Mouse (Mus musculus): ENCODE results near the gene Slc5a5. TPM values are rescaled to one million over a fixed set of nuclear protein-coding genes. Genes with fewer than 3 reads are reported as not detected.

Gene Slc5a5
- polyA plus RNA-seq, 1 experiment from 2014 or later: 1.9 TPM

GRCm38 (mm10) chr8:70862824-70863641 is 29.5 kb downstream of the Slc5a5 start, which contains the start of gene Kcnn1:
Kcnn1 (minus strand) TSS chr8:70863258.
- Histone ChIP-seq H3K27me3 (no peaks in the 10 kb centered on the region), H3K4me1 (replicated peaks) (peaks cover 56% of the 10 kb centered on the region), H3K36me3 (peaks cover 5% of the 10 kb centered on the region; the same call in 1 of the 2 replicates), H3K27ac (replicated peaks) (peak within 1 kb of the TSS; percentile 95), H3K4me3 (peak within 1 kb of the TSS; percentile 48), H3K4me2 (peak within 1 kb of the TSS; percentile 94), H3K9me3 (no peaks in the 10 kb centered on the region), H3K9ac (peak within 1 kb of the TSS; percentile 56)
- under 1% methylated on average over 55 of the region's 55 CpGs for WGBS
- no peak for ATAC-seq (ENCODE audit: low FRiP score, low read depth)

DNA sequence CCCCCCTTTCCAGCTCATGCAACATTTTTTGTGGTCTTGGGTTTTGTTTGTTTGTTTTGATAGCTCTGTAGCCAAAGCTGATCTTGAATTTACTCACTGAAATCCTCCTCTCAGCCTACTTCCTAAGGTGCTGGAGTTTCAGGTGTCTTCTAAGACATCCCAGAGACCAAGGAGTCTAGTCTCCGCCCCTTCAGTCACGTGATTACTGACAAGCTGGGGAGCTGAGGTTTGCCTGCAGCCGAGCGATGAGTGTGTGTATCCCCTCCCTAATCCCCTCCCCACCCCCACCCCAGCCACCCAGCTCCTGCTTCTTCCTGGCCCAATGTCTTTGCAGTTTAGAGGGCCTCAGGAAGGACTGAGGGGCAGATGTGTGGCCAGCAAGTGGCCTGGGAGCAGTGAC is 35.0 kb downstream of the Slc5a5 start:
- Histone ChIP-seq H3K9ac (no peak overlapping the region), H3K4me2 (peak overlapping the region; percentile 85), H3K27me3 (no peaks in the 10 kb centered on the region), H3K4me1 (replicated peaks) (peaks cover 43% of the 10 kb centered on the region), H3K4me3 (no peak overlapping the region), H3K27ac (replicated peaks) (no peak overlapping the region), H3K9me3 (no peaks in the 10 kb centered on the region), H3K36me3 (no peaks in the 10 kb centered on the region)
- no peak for ATAC-seq (ENCODE audit: low FRiP score, low read depth)
- WGBS: 14% methylated on average over 4 of the region's 4 CpGs

DNA sequence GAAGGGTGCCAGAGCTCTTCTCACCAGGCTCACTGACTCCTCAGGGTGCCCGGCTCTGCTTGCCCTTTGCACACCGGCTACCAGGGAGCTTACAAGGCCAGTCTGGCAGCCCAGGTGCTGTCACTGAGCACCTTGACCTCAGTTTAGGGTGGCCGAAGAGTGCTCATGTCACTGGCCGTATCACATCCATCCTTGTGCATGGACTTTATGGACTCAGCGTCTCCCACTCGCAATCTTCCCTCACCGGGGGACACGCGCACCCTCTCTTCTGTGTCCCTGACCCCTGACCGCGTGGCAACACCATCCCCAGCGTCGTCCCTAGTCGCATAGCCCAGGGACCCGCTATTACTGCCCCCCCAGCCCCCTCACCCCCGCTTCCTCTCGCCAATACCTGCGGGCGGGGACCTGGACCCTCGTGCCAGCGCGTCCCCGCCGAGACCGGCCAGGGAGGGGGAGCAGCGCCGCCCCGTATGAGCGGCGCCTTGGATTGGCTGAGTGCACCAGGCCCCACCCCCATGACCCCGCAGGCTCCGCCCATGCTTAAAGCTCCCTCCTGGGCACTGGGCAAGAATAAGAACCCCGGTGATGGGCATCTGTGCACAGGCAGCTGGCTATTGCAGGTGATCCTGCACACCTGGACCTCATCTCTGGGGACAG is 35.9 kb downstream of the Slc5a5 start:
- peaks cover 35% of the 10 kb centered on the region for H3K4me1 ChIP-seq (replicated peaks)
- no peaks in the 10 kb centered on the region for H3K9me3 ChIP-seq
- peak overlapping the region; percentile 53 for H3K9ac ChIP-seq
- peak overlapping the region; percentile 53 for H3K4me3 ChIP-seq
- ATAC-seq (ENCODE audit: low FRiP score, low read depth): peak; percentile 82
- no peaks in the 10 kb centered on the region for H3K27me3 ChIP-seq
- H3K4me2 ChIP-seq: peak overlapping the region; percentile 85
- WGBS: 7% methylated on average over 31 of the region's 33 CpGs
- H3K27ac ChIP-seq (replicated peaks): no peak overlapping the region
- no peaks in the 10 kb centered on the region for H3K36me3 ChIP-seq

DNA sequence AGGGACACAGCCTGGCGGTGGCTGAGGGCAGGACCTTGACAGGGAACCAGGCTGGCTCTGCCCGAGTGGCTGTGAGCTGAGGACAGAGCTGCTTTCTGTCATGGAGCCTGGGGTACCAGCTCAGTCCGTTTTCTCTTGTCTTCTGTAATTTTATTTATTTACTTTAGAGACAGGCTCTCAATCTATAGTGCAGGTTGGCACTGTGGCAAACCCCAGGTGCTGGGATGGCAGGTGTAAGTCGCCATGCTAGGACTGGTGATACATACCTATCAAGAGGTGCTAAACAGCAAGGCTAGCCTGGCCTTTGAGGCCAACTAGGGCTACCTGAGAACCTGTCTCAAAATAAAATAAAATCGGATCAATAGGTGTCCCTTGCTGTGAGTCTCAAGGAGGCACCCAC is 36.5 kb downstream of the Slc5a5 start:
- Histone ChIP-seq H3K36me3 (no peaks in the 10 kb centered on the region), H3K27me3 (no peaks in the 10 kb centered on the region), H3K9me3 (no peaks in the 10 kb centered on the region), H3K27ac (replicated peaks) (no peak overlapping the region), H3K9ac (no peak overlapping the region), H3K4me2 (peak overlapping the region; percentile 85), H3K4me1 (replicated peaks) (peaks cover 31% of the 10 kb centered on the region), H3K4me3 (no peak overlapping the region)
- 70% methylated on average over 5 of the region's 5 CpGs for WGBS
- no peak for ATAC-seq (ENCODE audit: low FRiP score, low read depth)

GRCm38 (mm10) chr8:70853863-70854262 is 38.7 kb downstream of the Slc5a5 start:
- Histone ChIP-seq H3K9ac (no peak overlapping the region), H3K4me3 (no peak overlapping the region), H3K4me1 (replicated peaks) (peaks cover 31% of the 10 kb centered on the region), H3K9me3 (no peaks in the 10 kb centered on the region), H3K27me3 (no peaks in the 10 kb centered on the region), H3K36me3 (no peaks in the 10 kb centered on the region), H3K27ac (replicated peaks) (no peak overlapping the region), H3K4me2 (no peak overlapping the region)
- whole genome bisulfite sequencing: 97% methylated on average over 2 of the region's 2 CpGs
- ATAC-seq (ENCODE audit: low FRiP score, low read depth): no peak

DNA sequence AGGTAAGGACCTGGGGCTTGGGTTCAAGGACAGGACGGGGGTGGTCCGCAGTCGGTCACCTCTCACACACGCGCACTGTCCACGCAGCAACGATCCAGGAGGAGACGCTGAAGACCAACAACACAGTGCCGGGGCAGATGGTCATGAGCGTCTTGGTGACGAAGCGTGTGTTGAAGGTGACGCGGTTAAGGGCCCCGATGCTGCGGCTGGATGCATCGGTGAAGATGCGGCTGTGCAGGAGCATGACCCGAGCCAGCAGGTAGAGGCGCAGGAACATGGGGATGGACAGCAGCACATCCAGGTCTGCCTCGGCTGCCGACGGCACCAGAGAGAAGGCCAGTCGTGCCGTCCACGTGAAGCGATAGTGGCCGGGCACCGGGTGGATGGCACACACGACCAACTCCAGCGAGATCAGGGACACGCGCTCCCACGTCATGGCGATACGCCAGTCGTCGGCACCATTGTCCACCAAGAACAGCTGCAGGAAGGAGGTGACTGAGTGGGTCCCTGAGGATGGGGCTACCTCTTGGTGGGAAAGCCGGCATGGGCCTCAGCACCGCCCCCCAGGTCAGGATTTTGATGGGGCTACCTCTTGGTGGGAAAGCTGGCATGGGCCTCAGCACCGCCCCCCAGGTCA is 39.8 kb downstream of the Slc5a5 start:
- peaks cover 25% of the 10 kb centered on the region for H3K4me1 ChIP-seq (replicated peaks)
- no peak overlapping the region for H3K4me2 ChIP-seq
- ATAC-seq (ENCODE audit: low FRiP score, low read depth): no peak
- no peaks in the 10 kb centered on the region for H3K27me3 ChIP-seq
- H3K9ac ChIP-seq: no peak overlapping the region
- no peak overlapping the region for H3K4me3 ChIP-seq
- H3K27ac ChIP-seq (replicated peaks): no peak overlapping the region
- H3K36me3 ChIP-seq: no peaks in the 10 kb centered on the region
- 93% methylated on average over 41 of the region's 41 CpGs for WGBS
- H3K9me3 ChIP-seq: no peaks in the 10 kb centered on the region

- WGBS: 63% methylated on average over 6 of the region's 6 CpGs
- H3K9ac ChIP-seq: no peak overlapping the region
Observed at GRCm38 (mm10) chr8:70851837-70852236, 40.7 kb downstream of the Slc5a5 start.

GRCm38 (mm10) chr8:70850947-70851346 is 41.6 kb downstream of the Slc5a5 start:
- H3K4me1 ChIP-seq (replicated peaks): peaks cover 9% of the 10 kb centered on the region; the same call in 1 of the 2 replicates
- no peak overlapping the region for H3K4me2 ChIP-seq
- no peak overlapping the region for H3K27ac ChIP-seq (replicated peaks)
- no peak overlapping the region for H3K4me3 ChIP-seq
- no peak overlapping the region for H3K9ac ChIP-seq
- no peak for ATAC-seq (ENCODE audit: low FRiP score, low read depth)
- no peaks in the 10 kb centered on the region for H3K27me3 ChIP-seq
- no peaks in the 10 kb centered on the region for H3K9me3 ChIP-seq
- H3K36me3 ChIP-seq: no peaks in the 10 kb centered on the region
- 81% methylated on average over 4 of the region's 4 CpGs for WGBS

More at GRCm38 (mm10) chr8:70851837-70852236, 40.7 kb downstream of the Slc5a5 start:
- Histone ChIP-seq H3K27me3 (no peaks in the 10 kb centered on the region), H3K4me1 (replicated peaks) (peaks cover 16% of the 10 kb centered on the region), H3K36me3 (no peaks in the 10 kb centered on the region), H3K4me2 (no peak overlapping the region), H3K27ac (replicated peaks) (no peak overlapping the region), H3K9me3 (no peaks in the 10 kb centered on the region), H3K4me3 (no peak overlapping the region)
- no peak for ATAC-seq (ENCODE audit: low FRiP score, low read depth)

DNA sequence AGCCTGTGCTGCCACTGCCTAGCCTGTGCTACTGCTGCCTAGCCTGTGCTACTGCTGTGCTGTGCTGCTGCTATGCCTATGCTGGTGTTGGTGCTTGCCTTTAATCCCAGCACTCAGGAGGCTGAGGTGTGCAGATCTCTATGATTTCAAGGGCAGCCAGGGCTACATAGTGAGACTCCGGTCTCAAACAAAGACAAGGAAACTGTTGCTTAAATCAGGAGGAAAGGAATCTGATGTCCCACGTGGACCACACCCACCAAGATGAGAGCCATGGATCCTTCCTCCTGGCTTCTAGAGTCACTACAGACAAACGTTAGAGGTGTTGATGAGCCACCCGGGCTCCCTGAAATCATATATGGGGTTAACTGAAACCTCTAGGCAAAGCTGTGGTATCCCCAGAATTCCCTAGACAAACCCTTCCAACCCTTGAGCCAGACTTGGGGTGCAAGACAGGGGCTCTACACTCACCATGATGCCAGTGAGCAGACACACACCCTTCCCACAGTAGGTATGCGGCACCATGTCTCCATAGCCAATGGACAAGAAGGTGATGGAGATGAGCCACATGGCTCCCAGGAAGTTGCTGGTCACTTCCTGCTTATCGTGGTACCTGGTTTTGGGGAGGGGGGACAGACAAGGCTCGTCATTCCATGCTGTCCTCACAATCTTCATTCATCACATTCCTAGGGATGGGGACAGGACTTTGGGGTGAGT is 42.3 kb downstream of the Slc5a5 start:
- no peak overlapping the region for H3K4me3 ChIP-seq
- WGBS: 79% methylated on average over 7 of the region's 7 CpGs
- no peak for ATAC-seq (ENCODE audit: low FRiP score, low read depth)
- H3K9me3 ChIP-seq: no peaks in the 10 kb centered on the region
- H3K27me3 ChIP-seq: no peaks in the 10 kb centered on the region
- no peaks in the 10 kb centered on the region for H3K36me3 ChIP-seq
- H3K4me1 ChIP-seq (replicated peaks): peaks cover 9% of the 10 kb centered on the region; the same call in 1 of the 2 replicates
- no peak overlapping the region for H3K27ac ChIP-seq (replicated peaks)
- no peak overlapping the region for H3K4me2 ChIP-seq
- H3K9ac ChIP-seq: no peak overlapping the region

DNA sequence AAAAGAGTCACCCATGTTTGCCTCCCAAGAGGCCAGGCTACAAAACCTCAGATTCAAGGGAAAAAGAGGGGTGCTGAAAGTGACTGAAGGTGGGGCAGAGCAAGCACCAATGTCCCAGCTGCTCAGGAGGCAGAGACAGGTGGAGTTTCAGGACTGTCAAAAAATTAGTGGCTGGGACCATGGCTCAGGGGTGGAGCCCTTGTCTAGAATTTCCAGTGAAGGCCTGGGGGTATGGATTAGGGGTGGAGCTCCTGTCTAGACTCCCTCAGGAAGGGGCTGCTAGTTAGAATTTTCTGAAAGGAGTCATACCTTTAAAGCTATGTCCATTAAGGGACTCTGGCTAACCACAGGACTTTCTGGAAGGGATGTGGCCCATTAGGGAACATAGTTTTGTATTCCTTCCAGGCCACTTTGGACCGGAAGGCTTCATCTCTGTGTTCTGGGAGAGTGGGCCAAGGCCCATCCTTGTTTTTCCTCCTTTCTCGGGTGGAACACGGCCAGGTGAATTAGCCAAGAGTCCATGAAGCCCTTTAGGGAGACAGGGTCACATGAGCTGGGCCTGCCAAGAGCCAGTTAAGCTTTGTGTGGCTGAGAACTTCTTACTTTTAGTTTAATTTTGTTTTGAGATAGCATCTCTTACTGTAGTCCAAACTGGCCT is 43.1 kb downstream of the Slc5a5 start:
- Histone ChIP-seq H3K27me3 (no peaks in the 10 kb centered on the region), H3K4me3 (no peak overlapping the region), H3K9me3 (no peaks in the 10 kb centered on the region), H3K4me2 (no peak overlapping the region), H3K27ac (replicated peaks) (no peak overlapping the region), H3K9ac (no peak overlapping the region), H3K4me1 (replicated peaks) (0 out of 2 replicates have a peak, but pooled peaks cover under 1% of the 10 kb centered on the region), H3K36me3 (no peaks in the 10 kb centered on the region)
- WGBS: 88% methylated on average over 3 of the region's 3 CpGs
- no peak for ATAC-seq (ENCODE audit: low FRiP score, low read depth)

DNA sequence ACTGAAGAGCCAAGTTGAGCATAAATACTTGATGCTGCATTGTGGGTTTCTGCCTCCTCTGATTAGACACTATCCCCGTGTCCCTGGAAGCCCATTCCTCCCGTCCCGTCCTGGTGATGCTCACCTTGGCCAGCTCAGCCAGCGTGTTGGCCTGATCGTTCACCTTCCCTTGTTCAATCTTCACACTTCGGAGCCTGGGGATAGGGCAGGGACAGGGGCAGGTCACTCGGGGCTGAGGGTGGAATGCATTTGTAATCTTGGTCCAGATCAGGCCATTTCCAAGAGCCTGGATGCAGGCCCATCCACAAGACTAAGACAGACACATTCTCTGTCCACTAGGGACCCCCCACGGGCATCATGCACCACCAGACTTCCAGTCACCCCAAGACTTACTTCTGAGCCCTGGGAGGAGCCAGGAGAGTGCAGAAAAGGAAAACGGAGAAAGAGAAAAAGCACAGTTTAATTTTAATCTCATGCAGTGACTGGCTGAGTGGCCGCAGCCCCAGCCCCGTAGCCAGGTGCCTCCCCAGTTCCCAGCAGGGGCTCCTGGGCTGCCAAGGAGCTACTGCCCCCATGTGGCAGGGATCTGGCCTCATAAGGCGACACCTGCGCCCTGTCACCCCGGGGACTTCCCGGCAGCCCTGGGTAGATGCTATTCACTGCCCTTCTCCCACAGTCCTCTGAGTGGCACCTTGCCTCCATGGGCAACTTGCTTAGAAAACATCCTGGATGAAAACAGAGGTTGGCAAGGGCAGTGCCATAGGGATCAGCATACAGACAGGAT is 46.0 kb downstream of the Slc5a5 start:
- Histone ChIP-seq H3K9me3 (no peaks in the 10 kb centered on the region), H3K4me1 (replicated peaks) (no peaks in the 10 kb centered on the region), H3K36me3 (no peaks in the 10 kb centered on the region), H3K27ac (replicated peaks) (no peak overlapping the region), H3K9ac (no peak overlapping the region), H3K27me3 (no peaks in the 10 kb centered on the region), H3K4me3 (no peak overlapping the region), H3K4me2 (no peak overlapping the region)
- ATAC-seq (ENCODE audit: low FRiP score, low read depth): no peak
- WGBS: 58% methylated on average over 15 of the region's 15 CpGs
